Mouse (Mus musculus) embryonic fibroblast, embryonic 13.5 days (primary cell): ENCODE data around the gene Olfr15.

Source experiments
- CTCF ChIP-seq: IDR thresholded peaks from 2 replicates; pipeline ENCODE4 v1.5.1; 2011; ENCODE audit warnings: mild to moderate bottlenecking, control low read depth, low read length, moderate library complexity, borderline replicate concordance; ENCODE audit not compliant: insufficient read depth
- POLR2A ChIP-seq: IDR thresholded peaks from 2 replicates; pipeline ENCODE4 v1.6.1; 2011; ENCODE audit warnings: low read depth, mild to moderate bottlenecking, control low read depth, low read length, moderate library complexity

DNA sequence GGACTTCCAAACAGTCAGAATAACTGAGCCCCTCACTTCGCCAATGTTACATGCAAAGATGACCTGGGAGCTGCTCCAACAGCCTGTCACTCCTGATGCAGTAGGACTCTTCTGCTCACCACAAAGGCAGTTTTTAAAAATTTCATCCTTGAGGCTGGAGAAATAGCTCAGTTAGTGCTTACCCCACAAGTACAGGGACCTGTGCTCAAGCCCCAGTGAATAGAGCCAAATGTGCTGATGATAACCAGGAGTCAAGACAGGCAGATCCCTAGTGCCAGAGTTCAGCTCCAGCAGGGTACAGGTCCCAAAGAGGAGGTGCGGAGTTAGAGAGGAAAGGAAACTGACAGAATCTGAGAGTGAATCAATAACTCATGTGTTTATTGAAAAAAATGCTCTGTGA, 4.8 kb downstream of the Olfr15 start:
- TF ChIP-seq CTCF (no peak), POLR2A (no peak)
